ENCODE assay signal across 24 mouse cellular contexts in genomic region chr5:33134132-33134531, GRCm38 (mm10). TPM values are rescaled to one million over a fixed set of nuclear protein-coding genes. Genes with fewer than 3 reads are reported as not detected.
DNase-seq lines count a peak whose midpoint lies in the region; ATAC-seq and TF ChIP-seq lines count a peak whose summit lies in the region.
"Had no signal": no experiment of that assay in that cellular context is flagged by ENCODE, and none has a peak within 500 bp of the region (broad histone marks: within the 10 kb centered on the region; RNA-seq: fewer than 3 reads in every experiment).

No protein-coding gene starts in this region.

- 80% methylated on average over 4 of the region's 4 CpGs for WGBS in heart, embryonic 10.5 days
- WGBS in heart, embryonic 11.5 days (ENCODE audit: insufficient replicate concordance) = 85% methylated on average over 4 of the region's 4 CpGs
- WGBS in intestine, postnatal 0 days = 85% methylated on average over 4 of the region's 4 CpGs
- WGBS in intestine, embryonic 16.5 days = 86% methylated on average over 4 of the region's 4 CpGs
- 89% methylated on average over 4 of the region's 4 CpGs for WGBS in limb, embryonic 10.5 days

- H3K4me1 ChIP-seq in heart, embryonic 10.5 days = 0 out of 2 replicates have a peak, but pooled peaks cover under 1% of the 10 kb centered on the region
- no peaks in the 10 kb centered on the region for H3K4me1 ChIP-seq in heart, embryonic 11.5 days (ENCODE audit: control insufficient read depth, insufficient read depth, low read length)
- no peaks in the 10 kb centered on the region for H3K4me1 ChIP-seq in intestine, postnatal 0 days (replicated peaks; ENCODE audit: control insufficient read depth, insufficient read depth, low read length)
- no peaks in the 10 kb centered on the region for H3K4me1 ChIP-seq in intestine, embryonic 16.5 days (ENCODE audit: control insufficient read depth, insufficient read depth, low read length)
- no peaks in the 10 kb centered on the region for H3K4me1 ChIP-seq in ES-E14 (ENCODE audit: control insufficient read depth in 2 of 2, insufficient read depth in 2 of 2, low read length in 2 of 2, poor library complexity in 1 of 2)
- 0 out of 2 replicates have a peak, but pooled peaks cover 10% of the 10 kb centered on the region for H3K4me1 ChIP-seq in limb, embryonic 10.5 days

- intact Hi-C loops in gastrocnemius, postnatal 36 days (cut with DNase I) = no loop called here

- no peak overlapping the region for H3K9ac ChIP-seq in heart, embryonic 11.5 days (ENCODE audit: low read depth, low read length)
- H3K9ac ChIP-seq in intestine, postnatal 0 days (ENCODE audit: low read depth, low read length) = no peak overlapping the region
- H3K9ac ChIP-seq in intestine, embryonic 16.5 days (ENCODE audit: low read depth, low read length) = no peak overlapping the region
- H3K9ac ChIP-seq in ES-E14 (ENCODE audit: insufficient read depth, low read depth, low read length, poor library complexity, severe bottlenecking) = no peak overlapping the region

- H3K4me2 ChIP-seq in heart, embryonic 11.5 days = no peak overlapping the region
- H3K4me2 ChIP-seq in intestine, postnatal 0 days (replicated peaks; ENCODE audit: low read depth) = no peak overlapping the region
- H3K4me2 ChIP-seq in intestine, embryonic 16.5 days (ENCODE audit: low read depth, low read length) = no peak overlapping the region

- H3K27ac ChIP-seq in heart, embryonic 10.5 days = no peak overlapping the region
- H3K27ac ChIP-seq in heart, embryonic 11.5 days (ENCODE audit: low read depth, low read length) = no peak overlapping the region
- no peak overlapping the region for H3K27ac ChIP-seq in intestine, postnatal 0 days (ENCODE audit: low read depth, low read length)
- no peak overlapping the region for H3K27ac ChIP-seq in intestine, embryonic 16.5 days (ENCODE audit: low read length)
- no peak overlapping the region for H3K27ac ChIP-seq in ES-E14 (ENCODE audit: insufficient read depth, low read depth, low read length, poor library complexity, severe bottlenecking)
- no peak overlapping the region for H3K27ac ChIP-seq in limb, embryonic 10.5 days

- no peak for TF ChIP-seq CTCF in intestine, postnatal 0 days (IDR thresholded peaks at IDR 0.05; ENCODE audit: low read depth)

- no peaks in the 10 kb centered on the region for H3K27me3 ChIP-seq in heart, embryonic 10.5 days (ENCODE audit: insufficient read depth, poor library complexity, severe bottlenecking)
- H3K27me3 ChIP-seq in heart, embryonic 11.5 days (ENCODE audit: control insufficient read depth, insufficient read depth, low read length) = no peaks in the 10 kb centered on the region
- H3K27me3 ChIP-seq in intestine, postnatal 0 days (replicated peaks; ENCODE audit: control insufficient read depth, insufficient read depth, low read length) = no peaks in the 10 kb centered on the region
- H3K27me3 ChIP-seq in intestine, embryonic 16.5 days (replicated peaks; ENCODE audit: control insufficient read depth, insufficient read depth, low read length) = no peaks in the 10 kb centered on the region
- H3K27me3 ChIP-seq in limb, embryonic 10.5 days (ENCODE audit: low read depth, poor library complexity, severe bottlenecking) = no peaks in the 10 kb centered on the region

- ATAC-seq in heart, embryonic 11.5 days (replicated peaks; ENCODE audit: insufficient number of reproducible peaks, low FRiP score, low TSS enrichment) = no peak
- ATAC-seq in intestine, postnatal 0 days = 0 out of 2 replicates have a peak, but pooled peaks have one; percentile 25
- no peak for ATAC-seq in intestine, embryonic 16.5 days
- ATAC-seq: activated CD4-positive, CD25-positive, alpha-beta regulatory T cell, adult 4 months; CD4-positive, CD25-positive, alpha-beta regulatory T cell, adult 4 months; Patski had no signal

- in situ Hi-C loops in ES-E14 (cut with MboI; ENCODE audit: low sequenced_read_pairs in 2 of 2, unreplicated experiment in 2 of 2) = no loop called here

- no peaks in the 10 kb centered on the region for H3K9me3 ChIP-seq in heart, embryonic 10.5 days
- H3K9me3 ChIP-seq in heart, embryonic 11.5 days (replicated peaks; ENCODE audit: control insufficient read depth, low read length) = no peaks in the 10 kb centered on the region
- H3K9me3 ChIP-seq in intestine, postnatal 0 days (ENCODE audit: control insufficient read depth) = no peaks in the 10 kb centered on the region
- H3K9me3 ChIP-seq in intestine, embryonic 16.5 days (ENCODE audit: control insufficient read depth, low read length) = no peaks in the 10 kb centered on the region
- no peaks in the 10 kb centered on the region for H3K9me3 ChIP-seq in ES-E14 (ENCODE audit: control insufficient read depth, insufficient read depth, low read depth, low read length)
- no peaks in the 10 kb centered on the region for H3K9me3 ChIP-seq in limb, embryonic 10.5 days (replicated peaks)
- H3K9me3 ChIP-seq: G1E had no signal

- peak; percentile 42 for DNase-seq in heart, embryonic 10.5 days (ENCODE audit: low spot score)
- no peak for DNase-seq in ES-E14 (ENCODE audit: low read depth, low spot score)
- DNase-seq in limb, embryonic 10.5 days (ENCODE audit: low spot score) = peak; percentile 20
- DNase-seq in cerebellum, adult 8-10 months = no peak
- DNase-seq in gastrocnemius, postnatal 36 days = no peak
- DNase-seq: adrenal gland, adult 2 months; adrenal gland, adult 8-10 months; adrenal gland, postnatal 10 days; adrenal gland, postnatal 14 days; adrenal gland, postnatal 25 days; adrenal gland, postnatal 36 days; B cell, adult 2 months; cerebellum, adult 11 months; cerebellum, adult 11-12 months; cerebellum, adult 18-20 months had no signal

- H3K36me3 ChIP-seq in heart, embryonic 10.5 days = no peaks in the 10 kb centered on the region
- no peaks in the 10 kb centered on the region for H3K36me3 ChIP-seq in heart, embryonic 11.5 days (ENCODE audit: control insufficient read depth, insufficient read depth, low read length)
- H3K36me3 ChIP-seq in intestine, postnatal 0 days (ENCODE audit: control insufficient read depth, insufficient read depth) = peaks cover 15% of the 10 kb centered on the region
- 0 out of 2 replicates have a peak, but pooled peaks cover 2% of the 10 kb centered on the region for H3K36me3 ChIP-seq in intestine, embryonic 16.5 days (ENCODE audit: control insufficient read depth, insufficient read depth, low read length)
- no peaks in the 10 kb centered on the region for H3K36me3 ChIP-seq in ES-E14 (ENCODE audit: control insufficient read depth, insufficient read depth, low read length, poor library complexity, severe bottlenecking)
- no peaks in the 10 kb centered on the region for H3K36me3 ChIP-seq in limb, embryonic 10.5 days
- H3K36me3 ChIP-seq: G1E had no signal

- no peak overlapping the region for H3K4me3 ChIP-seq in heart, embryonic 10.5 days
- H3K4me3 ChIP-seq in heart, embryonic 11.5 days (ENCODE audit: low read depth, low read length) = no peak overlapping the region
- H3K4me3 ChIP-seq in intestine, postnatal 0 days (ENCODE audit: low read depth, low read length) = no peak overlapping the region
- no peak overlapping the region for H3K4me3 ChIP-seq in intestine, embryonic 16.5 days (ENCODE audit: low read length)
- no peak overlapping the region for H3K4me3 ChIP-seq in ES-E14 (ENCODE audit: insufficient read depth in 1 of 2, low read depth in 1 of 2, low read length in 2 of 2, poor library complexity in 1 of 2, severe bottlenecking in 1 of 2)
- H3K4me3 ChIP-seq in limb, embryonic 10.5 days = no peak overlapping the region

TF ChIP-seq in ES-E14, 5 proteins besides CTCF, POLR2A, EP300 and RAD21:
- no peak for TF ChIP-seq ZNF384 (IDR thresholded peaks at IDR 0.05; ENCODE audit: low read depth, low read length)
- TF ChIP-seq HCFC1 (IDR thresholded peaks at IDR 0.05; ENCODE audit: borderline replicate concordance, insufficient read depth, low read length) = no peak
- peak; percentile 95 for TF ChIP-seq MAFK (IDR thresholded peaks at IDR 0.05; ENCODE audit: insufficient read depth, low read depth, low read length)
- no peak for TF ChIP-seq CHD2 (IDR thresholded peaks at IDR 0.05; ENCODE audit: low read depth, low read length)
- no peak for TF ChIP-seq ZC3H11A (IDR thresholded peaks at IDR 0.05; ENCODE audit: borderline replicate concordance, low read depth, low read length)

RNA-seq across cellular contexts. Expression of gene Slc5a1, which starts 30.1 kb away (rescaled TPM):
- not detected in 2 replicates for polyA plus RNA-seq in heart, embryonic 10.5 days (2016; fragmentation: Nextera tagmentation; extraction: Ambion mirVana)
- not detected in 2 replicates for polyA plus RNA-seq in heart, embryonic 11.5 days (2014; fragmentation: Nextera tagmentation; extraction: Ambion mirVana)
- 158 and 164 TPM in 2 replicates for polyA plus RNA-seq in intestine, postnatal 0 days (2015; fragmentation: Nextera tagmentation; extraction: Ambion mirVana)
- 93.5 and 131 TPM in 2 replicates for polyA plus RNA-seq in intestine, embryonic 16.5 days (2015; fragmentation: Nextera tagmentation; extraction: Ambion mirVana)
- 4.0 and 5.0 TPM in 2 replicates for total RNA-seq in ES-E14 (2012; rRNA removed)
- polyA plus RNA-seq in limb, embryonic 10.5 days (2016; fragmentation: Nextera tagmentation; extraction: Ambion mirVana) = not detected in 2 replicates
- not detected for total RNA-seq in gastrocnemius, postnatal 36 days (2021)
- total RNA-seq: adrenal gland, adult 18-20 months; adrenal gland, adult 2 months; adrenal gland, adult 8-10 months; adrenal gland, postnatal 25 days; adrenal gland, postnatal 36 days; MEL had no signal
- polyA plus RNA-seq: activated CD4-positive, CD25-positive, alpha-beta regulatory T cell, adult 4 months; adrenal gland, adult 2 months; CD4-positive, CD25-positive, alpha-beta regulatory T cell, adult 4 months; G1E had no signal

Comparison
In these comparisons a context has a peak if more than half of its experiments do, and no peak if none do; other contexts are left out.
1. DNase-seq: peak in heart, embryonic 10.5 days (single experiment) and limb, embryonic 10.5 days (single experiment); none in ES-E14 (single experiment), cerebellum, adult 8-10 months (single experiment) and gastrocnemius, postnatal 36 days (0 of 2).
2. RNA of gene Slc5a1, which starts 30.1 kb away (polyA plus RNA-seq): 158 to 164 TPM in intestine, postnatal 0 days and 93.5 to 131 TPM in intestine, embryonic 16.5 days; not detected in heart, embryonic 10.5 days, not detected in heart, embryonic 11.5 days and not detected in limb, embryonic 10.5 days; every median in the first group is over 10 times any median in the second.